Mouse (Mus musculus): Measurements from ENCODE around the gene Ddx4. TPM values are rescaled to one million over a fixed set of nuclear protein-coding genes. Genes with fewer than 3 reads are reported as not detected.

Gene Ddx4
- polyA plus RNA-seq, 1 experiment from 2014 or later, result 0.81 TPM

DNA sequence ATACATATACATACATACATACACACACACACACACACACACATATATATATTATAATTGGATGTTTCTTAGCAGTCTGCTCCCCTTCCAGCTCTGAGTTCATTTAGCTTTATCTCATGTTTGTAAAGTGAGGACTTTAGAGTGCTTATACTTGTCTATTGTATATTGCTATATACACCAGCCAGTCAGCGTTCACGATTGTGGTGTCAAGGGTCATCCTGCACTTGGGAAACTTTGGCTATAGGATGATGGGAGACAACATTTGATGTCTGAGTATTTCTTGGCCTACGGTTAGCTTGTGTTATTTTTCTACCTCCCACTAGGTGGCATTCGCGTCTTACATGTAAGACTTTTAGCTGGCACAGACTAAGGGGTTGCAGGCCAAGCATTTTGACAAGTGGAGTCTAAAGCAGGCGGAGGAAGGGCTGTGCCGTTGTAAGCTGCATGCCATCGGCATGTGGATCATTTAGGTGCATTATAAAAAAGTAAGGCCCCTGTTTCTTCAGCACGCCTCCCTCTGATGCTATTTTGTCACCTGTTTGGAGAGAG is 21.7 kb upstream of the Ddx4 start:
- Histone ChIP-seq H3K4me1 (replicated peaks; ENCODE audit: control insufficient read depth, insufficient read depth, low read length) (no peaks in the 10 kb centered on the region), H3K4me2 (ENCODE audit: low read depth, low read length, severe bottlenecking) (no peak overlapping the region), H3K36me3 (ENCODE audit: control insufficient read depth, insufficient read depth, low read length) (no peaks in the 10 kb centered on the region), H3K9me3 (ENCODE audit: control insufficient read depth, low read length) (no peaks in the 10 kb centered on the region), H3K27me3 (ENCODE audit: control insufficient read depth, insufficient read depth, low read length) (no peaks in the 10 kb centered on the region), H3K27ac (ENCODE audit: low read depth, low read length) (no peak overlapping the region), H3K4me3 (ENCODE audit: low read depth, low read length) (no peak overlapping the region), H3K9ac (ENCODE audit: low read length) (no peak overlapping the region)
- WGBS, result 18% methylated on average over 9 of the region's 9 CpGs
- DNase-seq (ENCODE audit: low spot score) (peak; percentile 60), ATAC-seq (replicated peaks; ENCODE audit: low FRiP score) (peak; percentile 81)

- no peaks in the 10 kb centered on the region for H3K27me3 ChIP-seq (ENCODE audit: control insufficient read depth, insufficient read depth, low read length)
- DNase-seq (ENCODE audit: low spot score) (no peak), ATAC-seq (replicated peaks; ENCODE audit: low FRiP score) (no peak)
- no peak overlapping the region for H3K4me3 ChIP-seq (ENCODE audit: low read depth, low read length)
- H3K27ac ChIP-seq (ENCODE audit: low read depth, low read length), result no peak overlapping the region
- H3K4me2 ChIP-seq (ENCODE audit: low read depth, low read length, severe bottlenecking), result no peak overlapping the region
- WGBS, result 85% methylated on average over 6 of the region's 6 CpGs
- H3K9me3 ChIP-seq (ENCODE audit: control insufficient read depth, low read length), result no peaks in the 10 kb centered on the region
- no peaks in the 10 kb centered on the region for H3K36me3 ChIP-seq (ENCODE audit: control insufficient read depth, insufficient read depth, low read length)
- no peaks in the 10 kb centered on the region for H3K4me1 ChIP-seq (replicated peaks; ENCODE audit: control insufficient read depth, insufficient read depth, low read length)
- no peak overlapping the region for H3K9ac ChIP-seq (ENCODE audit: low read length)
These were observed 20.5 kb upstream of the Ddx4 start for GRCm38 (mm10) chr13:112672797-112673196.

- 76% methylated on average over 13 of the region's 13 CpGs for WGBS
- DNase-seq (ENCODE audit: low spot score) (no peak), ATAC-seq (replicated peaks; ENCODE audit: low FRiP score) (no peak)
- Histone ChIP-seq H3K9me3 (ENCODE audit: control insufficient read depth, low read length) (no peaks in the 10 kb centered on the region), H3K4me3 (ENCODE audit: low read depth, low read length) (no peak overlapping the region), H3K4me1 (replicated peaks; ENCODE audit: control insufficient read depth, insufficient read depth, low read length) (no peaks in the 10 kb centered on the region), H3K36me3 (ENCODE audit: control insufficient read depth, insufficient read depth, low read length) (no peaks in the 10 kb centered on the region), H3K4me2 (ENCODE audit: low read depth, low read length, severe bottlenecking) (no peak overlapping the region), H3K27me3 (ENCODE audit: control insufficient read depth, insufficient read depth, low read length) (no peaks in the 10 kb centered on the region), H3K27ac (ENCODE audit: low read depth, low read length) (no peak overlapping the region), H3K9ac (ENCODE audit: low read length) (no peak overlapping the region)
These were observed 19.4 kb upstream of the Ddx4 start for GRCm38 (mm10) chr13:112671708-112672107.

DNA sequence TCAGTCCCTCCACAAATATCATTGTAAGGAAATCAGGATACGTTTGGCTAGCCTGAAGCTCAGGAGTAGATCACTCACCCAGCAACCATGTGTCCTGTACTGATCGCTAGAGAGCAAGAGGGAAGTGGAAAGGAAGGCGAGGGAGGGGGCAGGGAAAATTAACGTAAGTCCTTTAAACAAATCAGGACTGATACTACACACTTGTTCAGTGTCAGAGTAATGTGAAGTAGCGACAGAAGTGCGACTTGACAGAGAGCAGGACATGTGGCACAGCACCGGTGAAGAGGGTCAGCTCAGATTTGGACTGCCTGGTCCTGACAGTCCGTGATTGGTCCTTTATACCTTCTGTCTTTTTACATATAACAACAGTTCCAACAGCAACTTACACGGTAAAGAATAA is 14.9 kb upstream of the Ddx4 start:
- no peaks in the 10 kb centered on the region for H3K36me3 ChIP-seq (ENCODE audit: control insufficient read depth, insufficient read depth, low read length)
- no peak overlapping the region for H3K27ac ChIP-seq (ENCODE audit: low read depth, low read length)
- H3K4me2 ChIP-seq (ENCODE audit: low read depth, low read length, severe bottlenecking), result no peak overlapping the region
- ATAC-seq (replicated peaks; ENCODE audit: low FRiP score) (no peak), DNase-seq (ENCODE audit: low spot score) (no peak)
- H3K4me3 ChIP-seq (ENCODE audit: low read depth, low read length), result no peak overlapping the region
- H3K4me1 ChIP-seq (replicated peaks; ENCODE audit: control insufficient read depth, insufficient read depth, low read length), result no peaks in the 10 kb centered on the region
- WGBS, result 87% methylated on average over 9 of the region's 9 CpGs
- H3K9ac ChIP-seq (ENCODE audit: low read length), result no peak overlapping the region
- no peaks in the 10 kb centered on the region for H3K27me3 ChIP-seq (ENCODE audit: control insufficient read depth, insufficient read depth, low read length)
- H3K9me3 ChIP-seq (ENCODE audit: control insufficient read depth, low read length), result no peaks in the 10 kb centered on the region

- Histone ChIP-seq H3K9me3 (ENCODE audit: control insufficient read depth, low read length) (no peaks in the 10 kb centered on the region), H3K27me3 (ENCODE audit: control insufficient read depth, insufficient read depth, low read length) (no peaks in the 10 kb centered on the region), H3K27ac (ENCODE audit: low read depth, low read length) (no peak overlapping the region), H3K4me2 (ENCODE audit: low read depth, low read length, severe bottlenecking) (no peak overlapping the region), H3K4me1 (replicated peaks; ENCODE audit: control insufficient read depth, insufficient read depth, low read length) (no peaks in the 10 kb centered on the region), H3K36me3 (ENCODE audit: control insufficient read depth, insufficient read depth, low read length) (no peaks in the 10 kb centered on the region), H3K4me3 (ENCODE audit: low read depth, low read length) (no peak overlapping the region), H3K9ac (ENCODE audit: low read length) (no peak overlapping the region)
- 89% methylated on average over 10 of the region's 10 CpGs for WGBS
- ATAC-seq (replicated peaks; ENCODE audit: low FRiP score), result no peak
- no peak for DNase-seq (ENCODE audit: low spot score)
These were observed 14.3 kb upstream of the Ddx4 start for GRCm38 (mm10) chr13:112666433-112667024.

DNA sequence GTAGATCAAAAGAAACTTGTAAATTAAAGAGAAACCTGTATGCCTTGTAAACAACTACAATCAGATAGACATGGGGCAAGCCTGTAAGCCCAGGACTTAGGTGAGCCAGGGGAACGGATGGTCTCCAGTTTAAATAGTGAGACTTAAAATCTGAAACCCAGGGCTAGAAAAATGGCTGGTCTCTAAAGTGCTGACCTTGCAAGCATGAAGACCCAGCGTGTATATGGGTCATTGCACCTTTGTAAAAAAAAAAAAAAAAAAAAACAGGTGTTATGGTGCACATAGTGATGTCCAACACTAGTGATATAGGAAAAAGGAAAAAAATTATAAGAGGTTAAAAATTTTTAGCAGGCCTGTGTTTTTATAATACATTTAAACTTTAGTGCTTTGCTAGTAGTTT is 9.4 kb upstream of the Ddx4 start:
- no peak overlapping the region for H3K27ac ChIP-seq (ENCODE audit: low read depth, low read length)
- H3K4me3 ChIP-seq (ENCODE audit: low read depth, low read length), result no peak overlapping the region
- no peak overlapping the region; the same call in 1 of the 2 replicates for H3K4me2 ChIP-seq (ENCODE audit: low read depth, low read length, severe bottlenecking)
- H3K9ac ChIP-seq (ENCODE audit: low read length), result no peak overlapping the region
- ATAC-seq (replicated peaks; ENCODE audit: low FRiP score) (no peak), DNase-seq (ENCODE audit: low spot score) (no peak)
- H3K36me3 ChIP-seq (ENCODE audit: control insufficient read depth, insufficient read depth, low read length), result no peaks in the 10 kb centered on the region
- H3K27me3 ChIP-seq (ENCODE audit: control insufficient read depth, insufficient read depth, low read length), result no peaks in the 10 kb centered on the region
- WGBS, result 74% methylated on average over 2 of the region's 2 CpGs
- H3K9me3 ChIP-seq (ENCODE audit: control insufficient read depth, low read length), result no peaks in the 10 kb centered on the region
- H3K4me1 ChIP-seq (replicated peaks; ENCODE audit: control insufficient read depth, insufficient read depth, low read length), result no peaks in the 10 kb centered on the region; the same call in 1 of the 2 replicates

DNA sequence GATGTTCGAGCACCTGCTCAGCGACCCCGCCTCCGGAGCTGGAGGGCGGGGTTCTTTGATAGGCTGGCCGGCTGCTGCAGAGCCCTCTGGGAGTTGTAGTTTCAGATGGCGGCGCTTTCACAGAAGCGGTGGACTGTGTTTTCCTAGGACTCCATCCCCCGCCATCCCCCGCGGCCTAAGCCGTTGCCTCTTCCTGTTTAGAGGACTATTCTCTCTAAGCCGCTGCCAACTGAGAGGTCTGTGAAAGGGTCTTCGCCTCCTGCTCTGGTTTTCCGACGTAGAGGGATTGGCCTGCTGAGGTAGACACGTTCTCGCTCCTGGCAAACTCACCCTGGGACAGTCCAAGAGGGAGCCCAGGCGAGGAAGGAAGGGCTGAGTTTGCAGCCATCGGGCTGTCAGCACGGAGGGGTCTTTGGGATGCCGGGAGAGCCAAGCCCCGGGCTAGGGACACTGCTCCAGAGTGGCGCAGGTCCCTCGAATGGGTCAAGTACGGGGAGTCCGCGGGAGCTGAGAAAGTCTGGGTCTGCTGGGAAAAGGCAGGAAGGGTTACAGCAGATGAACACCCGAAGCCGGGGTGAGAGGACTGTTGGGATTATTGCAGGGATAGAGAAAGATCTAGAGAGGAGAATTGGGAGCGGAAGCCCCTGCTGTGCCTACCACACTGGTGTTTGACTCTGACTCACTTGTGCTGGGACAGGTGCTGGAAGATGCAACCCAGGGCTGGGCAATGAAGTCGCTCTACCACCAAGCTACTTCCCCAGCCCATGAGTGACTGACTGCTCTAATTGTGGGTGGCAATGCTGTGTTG is 8.5 kb upstream of the Ddx4 start, which contains the start of gene Slc38a9:
Gene Slc38a9 (plus strand): TSS at position 178 of the 808 bp plus-strand sequence.
- peak; percentile 99 for ATAC-seq (replicated peaks; ENCODE audit: low FRiP score)
- WGBS, result under 1% methylated on average over 33 of the region's 33 CpGs
- peak; percentile 95 for DNase-seq (ENCODE audit: low spot score)
- Histone ChIP-seq H3K4me1 (replicated peaks; ENCODE audit: control insufficient read depth, insufficient read depth, low read length) (no peaks in the 10 kb centered on the region; the same call in 1 of the 2 replicates), H3K27me3 (ENCODE audit: control insufficient read depth, insufficient read depth, low read length) (no peaks in the 10 kb centered on the region), H3K4me2 (ENCODE audit: low read depth, low read length, severe bottlenecking) (peak within 1 kb of the TSS; percentile 62), H3K9me3 (ENCODE audit: control insufficient read depth, low read length) (no peaks in the 10 kb centered on the region), H3K4me3 (ENCODE audit: low read depth, low read length) (peak within 1 kb of the TSS; percentile 69), H3K9ac (ENCODE audit: low read length) (peak within 1 kb of the TSS; percentile 70), H3K36me3 (ENCODE audit: control insufficient read depth, insufficient read depth, low read length) (no peaks in the 10 kb centered on the region), H3K27ac (ENCODE audit: low read depth, low read length) (no peak within 1 kb of the TSS)

DNA sequence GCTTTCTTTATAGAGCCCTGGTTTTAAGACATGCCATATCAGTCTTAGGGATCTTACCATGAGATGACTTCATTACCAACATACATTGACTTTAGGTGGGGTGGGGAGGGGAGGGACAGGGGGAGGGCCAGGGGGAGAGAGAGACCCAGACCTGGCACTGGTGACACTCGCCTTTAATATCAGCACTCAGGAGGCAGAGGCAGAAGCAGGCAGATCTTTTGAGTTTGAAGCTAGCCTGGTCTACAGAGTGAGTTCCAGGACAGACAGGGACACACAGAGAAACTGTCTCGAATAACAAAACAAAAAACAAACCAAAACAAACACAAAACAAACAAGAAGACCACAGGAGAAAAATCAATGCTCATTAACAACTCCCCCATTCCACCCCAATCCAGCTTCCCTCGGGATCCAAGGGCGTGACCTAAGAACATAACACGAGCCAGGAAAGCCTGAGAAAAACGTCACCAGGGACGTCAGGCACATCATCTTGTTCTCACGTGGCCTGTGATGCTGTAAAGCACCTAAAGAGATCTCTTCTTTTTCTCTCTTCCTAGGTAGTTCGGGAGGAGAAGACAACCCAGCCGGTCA is 7.8 kb upstream of the Ddx4 start:
- peak overlapping the region; percentile 7; the same call in 1 of the 2 replicates for H3K9ac ChIP-seq (ENCODE audit: low read length)
- no peaks in the 10 kb centered on the region for H3K36me3 ChIP-seq (ENCODE audit: control insufficient read depth, insufficient read depth, low read length)
- DNase-seq (ENCODE audit: low spot score) (no peak), ATAC-seq (replicated peaks; ENCODE audit: low FRiP score) (peak; percentile 55)
- H3K9me3 ChIP-seq (ENCODE audit: control insufficient read depth, low read length), result no peaks in the 10 kb centered on the region
- no peaks in the 10 kb centered on the region; the same call in 1 of the 2 replicates for H3K4me1 ChIP-seq (replicated peaks; ENCODE audit: control insufficient read depth, insufficient read depth, low read length)
- 4% methylated on average over 10 of the region's 10 CpGs for WGBS
- H3K4me2 ChIP-seq (ENCODE audit: low read depth, low read length, severe bottlenecking), result peak overlapping the region; percentile 43
- no peak overlapping the region for H3K27ac ChIP-seq (ENCODE audit: low read depth, low read length)
- H3K4me3 ChIP-seq (ENCODE audit: low read depth, low read length), result peak overlapping the region; percentile 69
- no peaks in the 10 kb centered on the region for H3K27me3 ChIP-seq (ENCODE audit: control insufficient read depth, insufficient read depth, low read length)
